Mouse (Mus musculus) v-Abl transformed pro-B cells (cell line): ENCODE results near the gene Gm10382.

Experiments used
- in situ Hi-C, 2 experiments: fragments of 400-800 bp; cut with MboI; formaldehyde crosslinking; loops; one replicate each; pipeline ENCODE4 v1.15.1; 2025; ENCODE audit not compliant: unreplicated experiment in 2 of 2

Gene Gm10382

DNA sequence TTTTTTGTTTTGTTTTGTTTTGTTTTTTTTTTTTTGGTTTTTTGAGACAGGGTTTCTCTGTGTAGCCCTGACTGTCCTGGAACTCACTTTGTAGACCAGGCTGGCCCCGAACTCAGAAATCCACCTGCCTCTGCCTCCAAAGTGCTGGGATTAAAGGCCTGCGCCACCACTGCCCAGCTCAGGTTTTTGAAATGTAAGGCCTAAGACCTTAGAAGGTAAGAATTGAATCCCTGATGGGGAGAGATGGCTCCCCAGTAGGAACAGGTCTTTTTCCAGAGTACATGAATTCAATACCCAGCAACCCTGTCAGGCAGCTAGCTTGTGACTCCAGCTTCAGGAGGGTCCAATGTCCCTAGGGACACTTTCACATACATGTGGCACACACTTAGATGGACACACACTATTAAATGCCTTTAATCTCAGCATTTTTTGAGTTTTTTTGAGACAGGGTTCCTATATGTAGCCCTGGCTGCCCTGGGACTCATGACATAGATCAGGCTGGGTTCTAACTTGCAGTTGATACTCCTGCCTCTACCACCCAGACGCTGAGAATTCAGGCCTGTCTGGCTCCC is 1.9 kb downstream of the Gm10382 start:
- in situ Hi-C loops, result loop anchor here in 1 of 2 experiments (5.0 kb wide), 1 partner anchor 41 kb away; the partner anchor contains the start of gene Dhx37

DNA sequence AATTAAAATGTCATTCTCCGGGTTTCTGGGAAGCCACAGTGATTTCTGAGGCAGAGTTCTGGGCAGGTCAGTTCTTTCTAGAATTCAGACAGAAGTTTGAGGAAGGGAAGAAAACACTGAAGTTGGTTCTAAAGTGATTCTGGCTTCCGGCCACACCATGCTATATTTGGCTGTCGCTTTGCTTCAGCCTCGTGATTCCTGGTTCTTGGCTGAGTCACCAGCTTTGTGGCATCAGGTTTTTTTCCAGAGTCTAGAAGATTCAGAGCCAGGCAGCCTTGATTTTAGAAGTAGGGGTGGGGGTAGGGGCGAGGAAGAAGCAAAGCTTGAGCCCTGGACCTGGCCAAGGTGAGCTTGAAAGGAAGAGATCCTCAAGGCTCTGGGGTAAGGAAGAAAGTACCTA is 2.5 kb downstream of the Gm10382 start:
- in situ Hi-C loops, result loop anchor here in 1 of 2 experiments (5.0 kb wide), 1 partner anchor 41 kb away; the partner anchor contains the start of gene Dhx37

DNA sequence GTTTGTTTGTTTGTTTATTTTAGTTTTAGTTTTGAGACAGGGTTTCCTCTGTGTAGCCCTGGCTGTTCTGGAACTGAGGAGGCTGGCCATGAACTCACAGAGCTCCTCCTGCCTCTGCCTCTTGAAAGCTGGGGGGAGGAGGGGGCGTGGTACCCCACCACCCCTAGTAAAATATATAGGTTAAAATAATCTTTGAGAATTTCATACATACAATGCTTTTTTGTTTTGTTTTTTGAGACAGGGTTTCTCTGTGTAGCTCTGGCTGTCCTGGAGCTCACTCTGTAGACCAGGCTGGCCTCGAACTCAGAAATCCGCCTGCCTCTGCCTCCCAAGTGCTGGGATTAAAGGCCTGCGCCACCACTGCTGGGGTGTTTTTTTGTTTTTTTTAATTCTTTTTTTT is 3.1 kb downstream of the Gm10382 start:
- in situ Hi-C loops, result loop anchor here in 1 of 2 experiments (5.0 kb wide), 1 partner anchor 40 kb away; the partner anchor contains the start of gene Dhx37

DNA sequence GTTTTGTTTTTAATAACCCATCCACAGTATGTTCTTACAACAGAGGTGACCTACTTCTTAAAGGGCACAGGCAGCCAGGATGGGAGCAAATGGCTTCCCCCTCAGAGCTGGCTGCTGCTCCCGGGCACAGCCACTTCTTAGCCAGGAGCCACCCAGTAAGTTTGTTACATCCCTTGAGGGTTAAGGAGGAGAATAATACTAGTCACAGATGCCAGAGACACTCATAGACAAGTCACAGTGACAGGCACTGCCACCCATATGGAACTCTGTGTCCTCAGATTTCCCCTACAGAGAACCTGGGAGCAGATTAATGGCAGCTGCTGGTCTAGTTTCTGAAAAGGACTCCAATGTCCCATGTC is 3.5 kb downstream of the Gm10382 start:
- in situ Hi-C loops, result loop anchor here in 1 of 2 experiments (5.0 kb wide), 1 partner anchor 40 kb away; the partner anchor contains the start of gene Dhx37

DNA sequence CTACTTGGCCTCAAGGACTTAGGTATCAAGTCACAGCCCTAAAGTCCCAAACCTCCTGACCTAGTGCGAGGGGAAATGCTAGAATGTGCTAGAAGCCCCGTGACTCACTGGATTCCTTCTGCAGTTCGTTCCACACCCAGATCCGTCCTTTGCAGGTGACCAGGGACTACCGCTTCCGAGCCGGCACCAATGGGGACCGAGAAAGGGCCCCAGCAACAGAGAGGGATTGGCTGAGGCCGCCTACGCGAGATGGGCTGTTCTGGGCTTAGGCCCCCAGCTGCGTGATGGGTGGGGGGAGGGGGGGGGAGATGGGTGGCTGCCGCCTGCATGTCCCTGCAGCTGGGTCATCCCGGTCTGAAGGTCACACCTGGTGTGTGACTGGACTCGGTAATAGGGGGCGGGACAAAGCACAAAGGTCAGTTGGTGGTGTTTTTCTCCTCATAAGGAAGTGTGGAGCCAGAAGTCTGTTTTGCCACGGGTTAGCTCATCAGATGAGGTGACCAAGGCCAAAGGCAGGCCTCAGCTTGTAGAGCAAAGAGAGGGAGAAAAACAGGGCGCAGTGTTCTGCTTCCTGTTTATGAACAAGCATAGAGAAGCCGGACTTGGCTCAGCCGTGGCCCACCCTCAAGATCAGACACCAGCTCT is 4.0 kb downstream of the Gm10382 start:
- in situ Hi-C loops, result loop anchor here in 1 of 2 experiments (5.0 kb wide), 1 partner anchor 39 kb away; the partner anchor contains the start of gene Dhx37

DNA sequence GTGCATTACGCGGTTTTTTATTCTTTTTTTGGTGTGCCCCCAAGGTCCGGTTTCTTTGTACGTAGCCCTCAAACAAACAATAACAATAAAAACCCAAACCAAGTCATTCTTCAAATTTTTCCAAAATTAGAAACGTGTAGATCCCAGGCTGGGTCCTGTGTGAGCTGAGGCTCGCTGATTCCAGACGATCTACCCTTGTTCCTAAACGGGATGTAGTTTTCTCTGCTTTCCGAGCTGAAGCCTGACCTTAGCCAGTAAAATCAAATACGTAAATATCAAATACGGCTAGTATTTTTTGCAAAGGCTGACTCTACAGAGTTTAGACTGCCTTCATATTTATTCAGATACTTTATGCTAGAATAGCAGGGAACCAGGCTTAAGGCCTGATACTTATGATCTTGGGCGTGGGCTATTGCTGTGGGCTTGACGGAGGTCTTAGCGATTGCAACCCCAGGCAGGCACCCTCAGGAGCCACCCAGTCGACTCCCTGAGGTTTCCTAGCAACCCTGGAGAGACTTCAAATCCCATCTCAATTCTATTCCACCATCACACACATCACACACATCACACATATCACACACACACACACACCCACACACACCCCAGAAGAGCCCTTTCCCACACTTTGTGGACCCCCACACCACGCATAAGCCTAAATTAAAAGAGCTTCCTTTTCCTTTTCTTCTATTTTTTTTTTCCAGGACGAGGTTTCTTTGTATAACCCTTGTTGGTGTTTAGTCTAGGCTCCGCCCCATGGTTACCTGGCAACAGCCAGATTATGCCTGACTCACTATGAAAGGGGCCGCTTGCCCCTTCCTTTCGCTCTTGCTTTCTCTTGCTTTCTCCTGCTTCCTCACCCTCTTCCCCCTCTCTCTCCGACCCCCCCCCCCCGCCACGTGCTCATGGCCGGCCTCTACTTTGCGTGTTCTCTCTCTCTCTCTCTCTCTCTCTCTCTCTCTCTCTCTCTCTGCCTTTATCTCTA is 4.8 kb downstream of the Gm10382 start:
- in situ Hi-C loops, result loop anchor here in 1 of 2 experiments (5.0 kb wide), 1 partner anchor 38 kb away; the partner anchor contains the start of gene Dhx37

DNA sequence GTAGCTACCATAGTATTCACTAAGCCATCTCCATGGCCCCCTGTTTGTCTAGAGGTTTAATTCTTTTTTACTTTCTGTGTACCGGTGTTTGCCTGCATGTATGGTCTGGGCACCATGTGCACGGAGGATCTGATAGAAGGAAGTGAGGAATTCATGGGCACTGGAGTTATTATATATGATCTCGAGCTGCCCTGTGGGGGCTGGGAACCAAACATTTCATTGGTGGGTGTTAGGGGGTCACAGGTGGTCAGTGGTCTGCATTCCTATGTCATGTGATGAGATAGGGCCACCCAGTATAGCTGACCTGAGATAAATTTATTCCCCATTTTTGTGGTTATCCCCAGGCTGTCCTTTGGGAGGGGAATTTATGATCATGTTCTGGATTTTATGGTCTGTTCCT is 5.9 kb downstream of the Gm10382 start:
- in situ Hi-C loops, result no loop called here

DNA sequence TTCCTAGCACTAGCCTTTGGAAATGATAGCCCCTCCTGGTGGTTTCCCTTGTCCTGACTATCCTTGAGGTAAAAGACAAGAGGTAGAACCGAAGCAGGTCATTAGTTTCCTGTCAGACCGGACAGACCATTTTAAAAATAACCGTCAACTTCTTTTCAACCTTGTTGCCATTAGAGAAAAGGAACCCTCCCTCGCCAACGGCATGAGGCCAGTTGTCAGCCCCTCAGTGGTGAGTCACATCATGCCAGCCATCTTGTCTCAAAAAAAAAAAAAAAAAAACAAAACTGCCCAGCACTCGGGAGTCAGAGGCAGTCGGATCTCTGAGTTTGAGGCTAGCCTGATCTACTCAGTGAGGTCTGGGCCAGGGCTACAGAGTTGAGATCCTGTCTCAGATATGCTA is 11.8 kb downstream of the Gm10382 start:
- in situ Hi-C loops, result no loop called here

DNA sequence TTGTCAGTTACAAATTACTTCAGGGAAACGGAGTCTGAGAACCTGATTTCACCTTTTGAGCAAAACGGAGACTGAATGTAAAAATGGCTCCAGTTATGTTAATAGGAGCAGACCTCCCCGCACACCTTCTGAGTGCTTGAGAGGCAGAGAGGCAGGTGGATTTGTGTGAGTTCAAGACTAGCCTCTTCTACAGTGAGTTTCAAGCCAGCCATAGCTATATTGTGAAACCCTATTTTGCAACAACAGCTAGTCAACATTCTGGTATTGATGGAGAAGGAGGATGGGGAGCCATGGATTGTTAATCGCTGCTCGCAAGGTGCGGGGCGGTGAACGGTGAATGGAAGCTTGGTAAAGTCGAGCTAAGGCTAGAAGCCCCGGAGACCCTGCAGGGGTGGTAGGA is 13.4 kb downstream of the Gm10382 start:
- in situ Hi-C loops, result no loop called here

DNA sequence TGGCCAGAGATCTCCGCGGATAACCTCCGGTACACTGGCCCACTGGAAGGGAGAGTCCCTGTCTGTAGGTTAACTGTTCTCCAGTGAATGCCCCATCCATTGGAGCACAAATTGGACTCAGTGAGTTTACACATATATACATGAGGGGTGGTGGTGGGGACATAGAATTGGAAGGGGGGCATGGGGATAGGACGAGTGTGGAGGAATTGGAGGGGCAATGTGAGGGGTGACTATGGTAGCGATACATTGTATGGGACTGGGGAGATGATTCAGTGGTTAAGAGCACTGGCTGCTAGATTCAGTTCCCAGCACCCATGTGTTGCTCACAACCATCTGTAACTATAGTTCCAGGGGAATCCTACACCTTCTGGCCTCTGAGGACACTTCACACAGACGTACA is 13.9 kb downstream of the Gm10382 start:
- in situ Hi-C loops, result no loop called here

DNA sequence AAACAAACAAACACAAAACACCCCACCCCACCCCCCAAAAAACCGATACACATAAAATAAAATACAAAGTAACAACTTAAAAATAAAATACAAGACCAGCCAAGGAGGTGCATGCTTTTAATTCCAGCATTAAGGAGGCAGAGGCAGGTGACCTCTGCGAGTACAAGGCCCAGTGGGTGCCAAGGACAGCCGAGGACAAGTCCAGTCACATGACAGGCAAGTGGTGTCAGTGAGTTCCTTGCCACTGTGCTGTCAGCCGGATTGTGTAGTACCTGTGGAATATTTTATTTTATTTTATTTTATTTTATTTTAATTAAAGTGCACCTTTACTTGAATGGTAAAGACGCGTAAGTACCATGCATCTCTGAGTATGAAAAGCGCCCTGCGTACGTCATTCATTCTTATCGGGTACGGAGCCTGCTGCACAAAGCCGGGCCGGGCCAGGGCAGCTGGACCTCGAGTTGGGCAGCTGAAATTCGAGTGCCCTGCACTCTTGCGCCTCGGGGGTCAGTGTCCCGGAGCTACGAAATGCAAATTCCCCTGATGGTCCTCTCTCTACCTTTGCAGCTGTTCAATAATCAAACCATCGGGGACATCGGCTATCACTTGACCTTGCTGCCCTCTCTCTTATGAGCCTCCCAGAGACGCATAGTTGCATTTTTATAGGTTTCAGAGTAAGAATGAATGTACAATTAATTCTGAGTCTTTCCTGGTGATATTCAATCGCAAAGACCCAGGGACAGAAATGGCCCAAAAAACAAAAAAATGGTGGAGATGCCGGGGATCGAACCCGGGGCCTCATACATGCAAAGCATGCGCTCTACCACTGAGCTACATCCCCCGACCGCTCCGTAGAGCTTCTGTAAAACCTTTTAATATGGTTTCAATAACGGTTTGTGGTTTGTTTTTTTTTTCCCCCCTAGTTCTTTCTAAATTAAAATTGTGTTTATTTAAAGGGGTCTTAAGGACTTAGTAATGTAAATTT is 14.7 kb downstream of the Gm10382 start:
- in situ Hi-C loops, result no loop called here

DNA sequence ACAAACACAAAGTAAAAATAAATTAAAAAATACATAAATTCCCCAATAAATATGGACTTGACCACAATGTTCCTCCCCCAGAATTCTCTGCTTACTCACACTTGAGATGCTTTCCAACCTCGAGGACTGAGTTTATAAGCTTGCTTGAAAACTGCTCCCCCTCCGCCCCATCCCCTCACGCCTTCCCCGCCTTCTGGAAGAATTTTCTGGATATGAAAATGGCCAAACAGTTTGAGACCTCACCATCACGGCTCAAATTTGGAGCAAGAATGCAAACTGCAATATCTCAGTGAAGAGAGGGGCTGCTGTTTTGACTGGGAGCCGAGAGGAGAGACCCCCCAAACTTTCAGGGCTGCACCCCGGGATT is 15.4 kb downstream of the Gm10382 start:
- in situ Hi-C loops, result no loop called here

DNA sequence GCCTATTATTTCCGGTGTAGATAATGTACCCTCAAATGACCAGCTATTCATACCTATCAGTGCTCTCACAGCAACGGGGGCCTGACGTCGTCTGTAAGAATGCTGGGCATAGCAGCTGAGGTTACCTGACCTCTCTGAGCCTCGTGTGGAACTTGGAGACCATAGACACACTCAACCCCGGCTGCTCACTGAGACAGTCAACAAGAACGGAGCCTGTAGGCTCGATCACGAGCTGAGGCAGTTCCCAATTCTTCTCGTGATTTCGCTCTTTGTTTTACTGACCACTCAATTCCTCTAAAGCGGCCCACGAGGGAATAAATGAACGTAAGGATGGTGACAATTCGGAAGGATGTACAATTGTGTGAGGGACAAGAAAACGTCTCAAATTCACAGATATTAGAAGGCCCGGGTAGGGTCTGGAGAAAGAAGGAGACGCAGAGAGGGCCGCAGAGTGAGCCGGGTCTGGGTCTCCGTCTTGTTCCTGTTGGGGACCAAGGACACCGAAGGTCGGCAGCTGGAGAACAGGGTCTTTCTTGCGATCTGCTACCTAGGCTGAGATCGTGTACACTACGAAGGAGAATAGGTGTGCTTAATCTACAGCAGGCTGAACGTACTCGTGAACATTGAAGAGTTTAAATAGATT is 15.9 kb downstream of the Gm10382 start:
- in situ Hi-C loops, result loop anchor here (5.0 kb wide), 1 partner anchor 82 kb away; no protein-coding TSS in a partner anchor

DNA sequence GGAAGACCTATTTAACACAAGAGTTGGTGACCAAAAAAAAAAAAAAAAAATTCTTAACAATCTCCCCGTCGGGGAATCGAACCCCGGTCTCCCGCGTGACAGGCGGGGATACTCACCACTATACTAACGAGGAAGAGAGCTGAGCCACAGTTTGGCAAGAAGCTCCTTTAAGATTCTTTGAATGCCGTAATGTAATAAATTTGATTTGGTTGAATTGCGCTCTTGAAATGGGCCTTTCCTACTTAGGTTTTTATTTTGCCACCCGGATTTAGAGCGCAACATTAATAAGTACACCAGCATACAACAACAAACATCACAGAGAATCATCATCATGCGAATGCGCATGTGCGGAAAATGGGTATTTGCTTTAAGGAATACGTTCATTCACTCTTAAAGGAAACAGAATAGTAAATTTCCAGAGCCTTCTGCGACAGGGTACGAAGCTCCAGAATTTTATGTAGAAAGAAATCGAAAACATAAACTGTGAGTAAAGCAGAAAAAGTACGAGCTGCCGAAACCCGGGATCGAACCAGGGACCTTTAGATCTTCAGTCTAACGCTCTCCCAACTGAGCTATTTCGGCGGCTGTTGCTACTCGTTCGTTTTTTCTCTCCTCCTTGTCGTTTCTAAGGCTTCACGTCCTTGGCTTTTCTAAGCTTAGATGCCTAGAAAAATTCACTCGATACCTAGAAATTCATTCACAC is 16.6 kb downstream of the Gm10382 start:
- in situ Hi-C loops, result loop anchor here (5.0 kb wide), 1 partner anchor 82 kb away; no protein-coding TSS in a partner anchor

DNA sequence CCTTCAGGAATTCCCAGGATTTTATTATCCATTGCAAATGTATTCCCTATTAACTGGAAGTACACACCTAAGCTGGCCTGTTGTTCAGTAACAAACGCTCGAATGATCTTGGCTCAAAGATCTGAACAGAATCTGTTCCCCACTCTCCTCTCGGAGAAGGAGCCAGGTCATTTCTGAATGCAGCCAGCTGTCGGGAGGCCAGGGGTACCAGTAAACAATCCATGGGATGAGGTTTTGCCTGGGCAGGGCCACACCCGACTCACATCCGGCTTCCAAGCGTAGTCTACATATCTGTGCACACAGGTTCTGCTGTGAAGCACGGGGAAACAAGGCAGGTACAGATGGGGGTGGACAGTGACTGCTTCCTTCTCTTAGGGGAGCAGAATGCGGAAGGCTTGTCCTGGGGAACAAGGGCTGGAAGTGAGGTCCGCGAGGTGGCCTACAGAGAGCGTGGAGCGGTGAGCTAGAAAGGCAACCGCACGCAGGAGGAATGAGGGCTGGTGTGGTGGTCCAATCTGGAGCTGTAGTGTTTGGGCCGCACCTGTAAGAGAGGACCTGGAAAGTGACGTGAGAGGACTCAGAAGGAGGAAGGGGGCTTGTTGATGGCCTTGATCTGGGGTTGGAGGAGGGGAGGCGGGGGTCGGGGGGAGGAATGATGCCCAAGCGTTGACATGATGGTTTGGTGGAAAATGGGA is 17.3 kb downstream of the Gm10382 start:
- in situ Hi-C loops, result loop anchor here (5.0 kb wide), 1 partner anchor 81 kb away; no protein-coding TSS in a partner anchor

DNA sequence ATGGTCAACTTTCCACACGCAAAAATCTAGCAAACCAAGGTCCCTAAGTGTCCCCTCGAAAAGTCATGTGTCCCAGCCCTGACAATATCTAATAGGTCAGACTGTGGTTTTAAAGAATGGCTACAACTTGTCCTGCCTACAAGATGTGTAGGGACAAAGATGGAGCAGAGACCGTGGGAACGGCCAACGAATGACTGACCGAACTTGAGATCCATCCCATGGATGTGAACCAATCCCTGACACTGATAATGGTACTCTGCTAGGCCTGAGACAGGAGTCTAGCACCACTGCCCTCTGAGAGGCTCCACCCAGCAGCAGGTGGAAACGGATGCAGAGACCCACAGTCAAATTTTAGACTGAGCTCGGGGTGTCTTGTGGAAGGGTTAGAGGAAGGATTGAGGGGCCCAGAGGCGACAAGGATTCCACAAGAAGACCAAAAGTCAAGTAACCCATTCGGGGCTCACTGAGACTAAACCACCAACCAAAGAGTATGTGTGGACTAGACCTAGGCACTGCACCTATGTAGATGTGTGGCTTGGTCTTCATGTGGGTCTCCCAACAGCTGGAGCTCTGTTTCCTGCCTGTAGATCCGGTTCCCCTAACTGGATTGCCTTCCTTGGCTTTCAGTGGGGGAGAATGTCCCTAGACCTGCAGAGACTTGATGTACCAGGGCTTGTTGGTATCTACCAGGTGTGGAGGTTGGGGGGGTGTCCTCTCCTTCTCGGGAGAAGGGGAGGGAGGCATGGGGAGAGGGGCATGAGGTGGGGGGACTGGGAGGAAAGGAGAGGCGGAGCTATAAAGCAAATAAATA is 18.1 kb downstream of the Gm10382 start:
- in situ Hi-C loops, result loop anchor here (5.0 kb wide), 1 partner anchor 80 kb away; no protein-coding TSS in a partner anchor
